Mouse (Mus musculus) testis, adult 2 months (tissue): ENCODE data around the gene Ctf2.

ENCODE experiments used
- CTCF ChIP-seq: fragments of 200-500 bp; IDR thresholded peaks from 2 replicates; pipeline ENCODE4 v1.5.1; 2012; ENCODE audit warnings: low read depth, mild to moderate bottlenecking, inconsistent platforms, low read length, moderate library complexity; ENCODE audit not compliant: control insufficient read depth, insufficient read depth, insufficient replicate concordance
- POLR2A ChIP-seq: fragments of 200-500 bp; IDR thresholded peaks from 2 replicates; pipeline ENCODE4 v1.6.1; 2012; ENCODE audit warnings: low read depth, mild to moderate bottlenecking, inconsistent platforms, low read length, moderate library complexity; ENCODE audit not compliant: control insufficient read depth

DNA sequence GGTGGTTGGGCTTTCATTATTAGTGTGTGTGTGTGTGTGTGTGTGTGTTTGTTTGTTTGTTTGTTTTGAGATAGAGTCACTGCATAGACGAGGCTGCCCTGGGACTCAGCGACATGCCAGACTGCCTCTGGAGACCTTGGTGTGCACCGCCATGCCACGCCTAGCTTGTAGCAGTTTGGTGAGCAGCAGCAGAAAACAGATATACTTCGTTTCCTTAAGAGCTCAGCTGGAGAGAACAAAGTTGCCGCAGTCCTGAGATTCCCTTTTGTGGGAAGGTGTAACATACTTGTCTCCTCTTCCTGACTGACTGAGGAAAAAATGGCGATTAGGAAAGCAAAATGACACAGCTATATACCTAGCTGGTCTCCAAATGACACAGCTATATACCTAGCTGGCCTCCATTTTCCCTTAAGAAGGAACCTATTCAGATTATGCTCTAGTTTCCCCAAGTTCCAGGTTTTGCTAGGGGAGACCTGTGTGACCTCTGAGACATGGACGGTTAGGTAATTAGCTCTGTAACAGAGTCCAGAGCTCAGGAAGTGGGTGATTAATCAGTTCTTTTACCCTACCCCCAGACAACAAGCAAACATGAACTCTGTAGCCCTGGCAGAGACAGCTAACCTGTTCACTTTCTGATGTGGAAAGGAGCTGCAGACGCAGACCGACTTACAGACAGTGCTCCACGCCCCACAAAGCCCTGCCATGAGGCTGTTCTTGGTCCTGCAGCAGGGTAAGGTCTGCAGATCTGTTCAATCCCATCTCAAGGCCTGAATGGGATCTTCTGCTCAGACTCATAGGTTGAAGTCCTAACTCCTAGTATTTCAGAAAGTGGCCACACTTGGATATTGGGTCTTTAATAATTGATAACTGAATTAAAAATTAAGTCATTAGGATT, 59.8 kb downstream of the Ctf2 start:
- TF ChIP-seq CTCF (no peak), POLR2A (no peak)
